Mouse (Mus musculus) adipose tissue, adult 10 weeks (tissue): ENCODE measurements around the gene Olfr1221. TPM values are rescaled to one million over a fixed set of nuclear protein-coding genes. Genes with fewer than 3 reads are reported as not detected.

ENCODE experiments used
- polyA plus RNA-seq: library from polyadenylated mRNA; stranded (reverse); fragments of 350-450 nt; fragmentation: Illumina TruSeq; extraction: RNeasy Lipid Tissue Mini Kit (QIAGEN cat#74804); gene quantifications from one replicate; pipeline ENCODE4 v1.2.3, GENCODE M21; 2014; ENCODE audit warnings: low read depth, low replicate concordance

The Olfr1221 gene
- polyA plus RNA-seq = not detected

GRCm38 (mm10) chr2:89117183-89117582 lies at the start of gene Olfr1221:
Gene Olfr1221, minus strand, starts transcription at chr2:89117283.

DNA sequence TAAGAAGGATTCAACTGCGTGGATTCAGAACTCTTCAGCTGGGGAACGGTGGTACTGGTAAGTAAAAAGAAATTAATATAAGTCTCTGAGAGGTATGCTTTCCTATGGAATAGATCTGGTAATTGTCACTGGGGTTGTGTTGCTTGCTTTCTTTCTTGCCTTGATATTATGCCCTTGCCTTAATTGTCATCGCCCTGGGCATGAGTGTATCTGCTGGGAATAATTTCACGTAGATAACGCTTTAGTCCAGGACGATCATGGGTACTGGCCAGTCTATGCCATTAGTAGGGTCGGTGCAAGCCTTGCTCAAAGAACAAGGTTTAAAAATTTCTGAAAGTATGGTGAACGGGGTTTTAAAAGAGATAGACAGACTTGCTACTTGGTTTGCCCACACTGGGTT lies 46.9 kb upstream of the Olfr1221 start, which contains the start of gene Olfr1224-ps1:
TSS of gene Olfr1224-ps1 (minus strand) at position 101 of the 400 bp plus-strand sequence.

DNA sequence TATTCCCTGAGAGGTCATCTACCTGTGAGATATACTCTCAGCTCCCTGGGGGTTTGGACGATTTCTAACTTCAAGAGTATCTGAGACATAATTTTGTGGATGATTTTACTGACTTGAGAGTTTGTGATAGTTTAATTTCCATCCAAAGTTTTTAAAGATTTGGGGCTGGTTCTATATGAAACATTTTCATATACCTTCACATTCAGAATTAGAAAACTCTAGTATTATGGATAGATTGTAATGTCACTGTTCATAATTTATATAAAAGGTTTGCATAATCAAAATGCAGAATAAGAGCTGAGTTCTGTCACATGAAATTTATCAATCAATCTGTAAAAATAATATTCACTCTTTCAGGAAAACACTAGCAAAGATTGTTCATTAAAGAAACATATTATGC lies 34.4 kb upstream of the Olfr1221 start, which contains the start of gene Olfr1223:
TSS of gene Olfr1223 (minus strand) at position 101 of the 400 bp plus-strand sequence.

DNA sequence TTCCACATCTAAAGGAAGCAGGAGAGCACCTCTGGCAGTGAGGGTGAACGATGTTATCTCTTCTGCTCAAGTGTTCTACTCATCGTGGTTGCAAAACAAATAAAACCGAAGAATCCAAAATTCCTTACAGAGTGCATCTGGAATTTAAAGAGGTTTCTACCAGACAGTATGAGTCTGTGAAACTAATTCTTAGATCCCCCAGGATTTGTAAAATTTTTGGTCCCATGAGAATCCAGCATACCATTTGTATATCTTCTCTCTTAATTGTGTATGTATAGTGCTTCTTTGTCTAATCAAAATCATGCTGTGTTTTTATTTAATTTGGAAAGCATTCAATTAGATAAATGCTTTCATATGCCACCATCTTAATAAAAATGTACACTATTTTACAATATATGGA lies 15.9 kb upstream of the Olfr1221 start, which contains the start of gene Olfr1222:
TSS of gene Olfr1222 (minus strand) at position 101 of the 400 bp plus-strand sequence.

GRCm38 (mm10) chr2:89106735-89107134 lies 10.3 kb downstream of the Olfr1221 start, which contains the start of gene Olfr1220:
Gene Olfr1220, minus strand, starts transcription at chr2:89106835.

DNA sequence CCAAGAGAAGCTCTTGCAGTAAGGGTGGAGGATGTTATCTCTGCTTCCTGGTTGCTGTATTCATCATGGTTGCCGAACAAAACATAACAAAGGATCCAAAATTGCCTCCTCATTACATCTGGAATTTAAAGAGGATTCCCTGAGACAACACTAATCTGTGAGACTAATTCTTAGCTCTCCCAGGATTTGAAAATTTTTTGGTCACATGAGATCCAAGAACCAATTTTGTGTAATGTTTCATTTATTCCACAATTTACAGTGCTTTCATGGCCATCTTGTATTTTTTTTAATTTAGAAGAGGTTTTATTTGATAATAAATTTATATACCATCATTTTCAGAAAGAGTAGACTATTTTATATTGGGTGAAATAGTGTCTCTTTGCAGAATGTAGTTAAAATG lies 33.7 kb downstream of the Olfr1221 start, which contains the start of gene Olfr1219:
TSS of gene Olfr1219 (minus strand) at position 101 of the 400 bp plus-strand sequence.

GRCm38 (mm10) chr2:89061087-89061486 lies 56.0 kb downstream of the Olfr1221 start, which contains the start of gene Olfr1218:
Gene Olfr1218, minus strand, starts transcription at chr2:89061187.

Other genes starting within 250 kb of the Olfr1221 start
- gene Olfr1208, start 215.0 kb downstream of the Olfr1221 start, polyA plus RNA-seq = not detected
- not detected for gene Olfr1209, start 202.1 kb downstream of the Olfr1221 start, polyA plus RNA-seq
- not detected for gene Olfr1211, start 179.2 kb downstream of the Olfr1221 start, polyA plus RNA-seq
- gene Olfr1212, start 163.3 kb downstream of the Olfr1221 start, polyA plus RNA-seq = not detected
- gene Gm13762, start 137.0 kb downstream of the Olfr1221 start, polyA plus RNA-seq = not detected
- gene Olfr1214, start 124.6 kb downstream of the Olfr1221 start, polyA plus RNA-seq = not detected
- gene Olfr1215, start 110.3 kb downstream of the Olfr1221 start, polyA plus RNA-seq = not detected
- not detected for gene Olfr1216, start 98.9 kb downstream of the Olfr1221 start, polyA plus RNA-seq
- gene Olfr1217, start 85.2 kb downstream of the Olfr1221 start, polyA plus RNA-seq = not detected
- not detected for gene Olfr1218, start 56.1 kb downstream of the Olfr1221 start, polyA plus RNA-seq
- not detected for gene Olfr1219, start 33.8 kb downstream of the Olfr1221 start, polyA plus RNA-seq
- gene Olfr1220, start 10.4 kb downstream of the Olfr1221 start, polyA plus RNA-seq = not detected
- gene Olfr1222, start 15.8 kb upstream of the Olfr1221 start, polyA plus RNA-seq = not detected
- gene Olfr1223, start 34.3 kb upstream of the Olfr1221 start, polyA plus RNA-seq = not detected
- not detected for gene Olfr1224-ps1, start 46.8 kb upstream of the Olfr1221 start, polyA plus RNA-seq
- not detected for gene Olfr1225, start 57.4 kb upstream of the Olfr1221 start, polyA plus RNA-seq
- gene Olfr1226, start 82.8 kb upstream of the Olfr1221 start, polyA plus RNA-seq = not detected
- gene Olfr1228, start 136.8 kb upstream of the Olfr1221 start, polyA plus RNA-seq = not detected
- not detected for gene Olfr1229, start 170.7 kb upstream of the Olfr1221 start, polyA plus RNA-seq
- gene Olfr1230, start 180.0 kb upstream of the Olfr1221 start, polyA plus RNA-seq = not detected
- gene Olfr1231, start 189.8 kb upstream of the Olfr1221 start, polyA plus RNA-seq = not detected
- not detected for gene Olfr1232, start 212.4 kb upstream of the Olfr1221 start, polyA plus RNA-seq
- not detected for gene Olfr1233, start 225.1 kb upstream of the Olfr1221 start, polyA plus RNA-seq
- gene Olfr1234, start 247.6 kb upstream of the Olfr1221 start, polyA plus RNA-seq = not detected